Mouse (Mus musculus): ENCODE measurements around the gene Decr2. TPM values are rescaled to one million over a fixed set of nuclear protein-coding genes. Genes with fewer than 3 reads are reported as not detected.
"Not testable (repeated sequence)": the region's sequence is repeated elsewhere in the genome, so short reads cannot be mapped to it uniquely, and the experiment has no call there.

Decr2 gene
- polyA plus RNA-seq, 1 experiment from 2014 or later: 36.9 TPM

- no peak overlapping the region for H3K4me2 ChIP-seq
- no peaks in the 10 kb centered on the region for H3K36me3 ChIP-seq
- no peak overlapping the region for H3K27ac ChIP-seq
- no peak for ATAC-seq (replicated peaks; ENCODE audit: insufficient number of reproducible peaks, insufficient read depth, low FRiP score, low read depth)
- H3K9ac ChIP-seq: no peak overlapping the region
- no peaks in the 10 kb centered on the region for H3K27me3 ChIP-seq
- peaks cover 20% of the 10 kb centered on the region for H3K4me1 ChIP-seq (replicated peaks)
- WGBS: 85% methylated on average over 4 of the region's 4 CpGs
- H3K4me3 ChIP-seq: no peak overlapping the region
- no peaks in the 10 kb centered on the region for H3K9me3 ChIP-seq (replicated peaks)
These were observed 37.4 kb downstream of the Decr2 start for GRCm38 (mm10) chr17:26052706-26053105.

GRCm38 (mm10) chr17:26052074-26052473 is 38.1 kb downstream of the Decr2 start:
- ATAC-seq (replicated peaks; ENCODE audit: insufficient number of reproducible peaks, insufficient read depth, low FRiP score, low read depth): no peak
- Histone ChIP-seq H3K27ac (no peak overlapping the region), H3K36me3 (no peaks in the 10 kb centered on the region), H3K4me2 (no peak overlapping the region), H3K9me3 (replicated peaks) (no peaks in the 10 kb centered on the region), H3K9ac (no peak overlapping the region), H3K27me3 (no peaks in the 10 kb centered on the region), H3K4me3 (no peak overlapping the region), H3K4me1 (replicated peaks) (peaks cover 20% of the 10 kb centered on the region)
- WGBS: 90% methylated on average over 4 of the region's 4 CpGs

GRCm38 (mm10) chr17:26048118-26048517 is 42.0 kb downstream of the Decr2 start:
- no peaks in the 10 kb centered on the region for H3K36me3 ChIP-seq
- ATAC-seq (replicated peaks; ENCODE audit: insufficient number of reproducible peaks, insufficient read depth, low FRiP score, low read depth): no peak
- no peak overlapping the region for H3K4me3 ChIP-seq
- H3K27ac ChIP-seq: peak overlapping the region; percentile 46; the same call in 1 of the 2 replicates
- 54% methylated on average over 8 of the region's 8 CpGs for WGBS
- H3K9ac ChIP-seq: no peak overlapping the region
- no peak overlapping the region for H3K4me2 ChIP-seq
- H3K27me3 ChIP-seq: no peaks in the 10 kb centered on the region
- H3K4me1 ChIP-seq (replicated peaks): peaks cover 28% of the 10 kb centered on the region
- no peaks in the 10 kb centered on the region for H3K9me3 ChIP-seq (replicated peaks)

- Histone ChIP-seq H3K9ac (no peak overlapping the region; the same call in 1 of the 2 replicates), H3K27ac (no peak overlapping the region)
- 43% methylated on average over 10 of the region's 10 CpGs for WGBS
These were observed 43.7 kb downstream of the Decr2 start for GRCm38 (mm10) chr17:26046253-26046997.

GRCm38 (mm10) chr17:26045285-26045684 is 44.9 kb downstream of the Decr2 start:
- Histone ChIP-seq H3K4me1 (replicated peaks) (peaks cover 43% of the 10 kb centered on the region), H3K36me3 (no peaks in the 10 kb centered on the region), H3K4me2 (no peak overlapping the region), H3K9ac (no peak overlapping the region), H3K27me3 (no peaks in the 10 kb centered on the region), H3K4me3 (no peak overlapping the region), H3K27ac (no peak overlapping the region), H3K9me3 (replicated peaks) (no peaks in the 10 kb centered on the region)
- ATAC-seq (replicated peaks; ENCODE audit: insufficient number of reproducible peaks, insufficient read depth, low FRiP score, low read depth): no peak
- WGBS: 43% methylated on average over 4 of the region's 4 CpGs

More at GRCm38 (mm10) chr17:26046253-26046997, 43.7 kb downstream of the Decr2 start:
- no peak overlapping the region for H3K4me3 ChIP-seq
- no peaks in the 10 kb centered on the region for H3K27me3 ChIP-seq
- no peaks in the 10 kb centered on the region for H3K36me3 ChIP-seq
- H3K9me3 ChIP-seq (replicated peaks): no peaks in the 10 kb centered on the region
- peaks cover 40% of the 10 kb centered on the region for H3K4me1 ChIP-seq (replicated peaks)
- ATAC-seq (replicated peaks; ENCODE audit: insufficient number of reproducible peaks, insufficient read depth, low FRiP score, low read depth): no peak
- H3K4me2 ChIP-seq: no peak overlapping the region

GRCm38 (mm10) chr17:26043249-26043636 is 46.9 kb downstream of the Decr2 start:
- no peaks in the 10 kb centered on the region for H3K9me3 ChIP-seq (replicated peaks)
- peaks cover 39% of the 10 kb centered on the region for H3K4me1 ChIP-seq (replicated peaks)
- peak overlapping the region; percentile 52 for H3K4me2 ChIP-seq
- H3K36me3 ChIP-seq: no peaks in the 10 kb centered on the region
- H3K27me3 ChIP-seq: no peaks in the 10 kb centered on the region
- H3K9ac ChIP-seq: 0 out of 2 replicates have a peak overlapping the region, but pooled peaks have one; percentile 6
- 26% methylated on average over 5 of the region's 5 CpGs for WGBS
- H3K27ac ChIP-seq: peak overlapping the region; percentile 97
- peak overlapping the region; percentile 16; the same call in 1 of the 2 replicates for H3K4me3 ChIP-seq
- ATAC-seq (replicated peaks; ENCODE audit: insufficient number of reproducible peaks, insufficient read depth, low FRiP score, low read depth): peak; percentile 83

- Histone ChIP-seq H3K36me3 (no peaks in the 10 kb centered on the region), H3K4me2 (peak overlapping the region; percentile 52), H3K9ac (0 out of 2 replicates have a peak overlapping the region, but pooled peaks have one; percentile 6), H3K27me3 (no peaks in the 10 kb centered on the region), H3K27ac (peak overlapping the region; percentile 97), H3K9me3 (replicated peaks) (no peaks in the 10 kb centered on the region), H3K4me1 (replicated peaks) (peaks cover 36% of the 10 kb centered on the region), H3K4me3 (peak overlapping the region; percentile 16)
- ATAC-seq (replicated peaks; ENCODE audit: insufficient number of reproducible peaks, insufficient read depth, low FRiP score, low read depth): peak; percentile 49; the same call in 1 of the 2 replicates
- 47% methylated on average over 13 of the region's 13 CpGs for WGBS
These were observed 47.4 kb downstream of the Decr2 start for GRCm38 (mm10) chr17:26042599-26043248.

- Histone ChIP-seq H3K4me3 (no peak overlapping the region), H3K27me3 (no peaks in the 10 kb centered on the region), H3K4me2 (no peak overlapping the region), H3K36me3 (no peaks in the 10 kb centered on the region), H3K4me1 (replicated peaks) (peaks cover 31% of the 10 kb centered on the region), H3K9ac (no peak overlapping the region), H3K9me3 (replicated peaks) (no peaks in the 10 kb centered on the region), H3K27ac (peak overlapping the region; percentile 31; the same call in 1 of the 2 replicates)
- no peak for ATAC-seq (replicated peaks; ENCODE audit: insufficient number of reproducible peaks, insufficient read depth, low FRiP score, low read depth)
- 45% methylated on average over 9 of the region's 9 CpGs for WGBS
These were observed 48.9 kb downstream of the Decr2 start for GRCm38 (mm10) chr17:26041111-26041802.

GRCm38 (mm10) chr17:26040711-26041110 is 49.4 kb downstream of the Decr2 start:
- not testable (repeated sequence) for H3K36me3 ChIP-seq; H3K27me3 ChIP-seq; H3K4me3 ChIP-seq; H3K9me3 ChIP-seq (replicated peaks); H3K9ac ChIP-seq; ATAC-seq (replicated peaks; ENCODE audit: insufficient number of reproducible peaks, insufficient read depth, low FRiP score, low read depth); H3K4me2 ChIP-seq; H3K27ac ChIP-seq
- WGBS: 80% methylated on average over 8 of the region's 8 CpGs
- peaks cover 28% of the 10 kb centered on the region for H3K4me1 ChIP-seq (replicated peaks)

GRCm38 (mm10) chr17:26032037-26032436 is 58.1 kb downstream of the Decr2 start:
- Histone ChIP-seq H3K27me3 (no peaks in the 10 kb centered on the region), H3K4me3 (no peak overlapping the region), H3K4me2 (no peak overlapping the region), H3K9me3 (replicated peaks) (no peaks in the 10 kb centered on the region), H3K4me1 (replicated peaks) (peaks cover 3% of the 10 kb centered on the region; the same call in 1 of the 2 replicates), H3K9ac (no peak overlapping the region), H3K36me3 (no peaks in the 10 kb centered on the region), H3K27ac (no peak overlapping the region)
- 63% methylated on average over 6 of the region's 6 CpGs for WGBS
- no peak for ATAC-seq (replicated peaks; ENCODE audit: insufficient number of reproducible peaks, insufficient read depth, low FRiP score, low read depth)

GRCm38 (mm10) chr17:26031583-26031982 is 58.6 kb downstream of the Decr2 start:
- no peak for ATAC-seq (replicated peaks; ENCODE audit: insufficient number of reproducible peaks, insufficient read depth, low FRiP score, low read depth)
- H3K4me1 ChIP-seq (replicated peaks): peaks cover 3% of the 10 kb centered on the region; the same call in 1 of the 2 replicates
- H3K4me3 ChIP-seq: no peak overlapping the region
- H3K9ac ChIP-seq: no peak overlapping the region
- no peak overlapping the region for H3K4me2 ChIP-seq
- WGBS: 78% methylated on average over 5 of the region's 5 CpGs
- no peaks in the 10 kb centered on the region for H3K27me3 ChIP-seq
- no peaks in the 10 kb centered on the region for H3K36me3 ChIP-seq
- no peak overlapping the region for H3K27ac ChIP-seq
- H3K9me3 ChIP-seq (replicated peaks): no peaks in the 10 kb centered on the region
